Mouse (Mus musculus) ovary, adult 18-20 months (tissue): ENCODE data around the gene Zfand6.

Source experiments
- DNase-seq: peaks from one replicate; pipeline ENCODE4 v3.0.0; 2022; ENCODE audit warnings: low spot score, mixed read lengths

Gene Zfand6

GRCm38 (mm10) chr7:84594087-84594916 is 95.5 kb downstream of the Zfand6 start:
- DNase-seq: no peak

- no peak for DNase-seq
Observed at GRCm38 (mm10) chr7:84591347-84591746, 98.4 kb downstream of the Zfand6 start.

GRCm38 (mm10) chr7:84590622-84591021 is 99.1 kb downstream of the Zfand6 start:
- no peak for DNase-seq

GRCm38 (mm10) chr7:84587101-84587783 is 102.5 kb downstream of the Zfand6 start:
- no peak for DNase-seq

GRCm38 (mm10) chr7:84586360-84587100 is 103.2 kb downstream of the Zfand6 start:
- no peak for DNase-seq

GRCm38 (mm10) chr7:84585086-84585485 is 104.7 kb downstream of the Zfand6 start:
- no peak for DNase-seq

GRCm38 (mm10) chr7:84579769-84580168 is 110.0 kb downstream of the Zfand6 start:
- DNase-seq: no peak

GRCm38 (mm10) chr7:84578841-84579240 is 110.9 kb downstream of the Zfand6 start:
- DNase-seq: no peak

- no peak for DNase-seq
Observed at GRCm38 (mm10) chr7:84577034-84577433, 112.7 kb downstream of the Zfand6 start.

GRCm38 (mm10) chr7:84566200-84566599 is 123.6 kb downstream of the Zfand6 start:
- no peak for DNase-seq

- DNase-seq: no peak
Observed at GRCm38 (mm10) chr7:84564236-84564635, 125.5 kb downstream of the Zfand6 start.
